Mouse (Mus musculus) G1E (cell line): ENCODE data around the gene 4930451I11Rik. TPM values are rescaled to one million over a fixed set of nuclear protein-coding genes. Genes with fewer than 3 reads are reported as not detected.

Source experiments
- ATAC-seq: 2 replicates; pipeline ENCODE4 v1.8.0; 2016; ENCODE audit warnings: mild to moderate bottlenecking; ENCODE audit not compliant: insufficient number of reproducible peaks, poor library complexity, low FRiP score, severe bottlenecking; ENCODE audit errors: extremely low read depth
- DNase-seq: peaks from one replicate; pipeline ENCODE4 v3.0.0; 2012; ENCODE audit warnings: low spot score
- H3K27me3 ChIP-seq: 2 replicates; pipeline ENCODE4 v1.6.1; 2012; ENCODE audit warnings: mild to moderate bottlenecking, low read length, inconsistent platforms; ENCODE audit not compliant: insufficient read depth
- H3K36me3 ChIP-seq: replicated peaks from 2 replicates; pipeline ENCODE3; 2012; ENCODE audit warnings: mild to moderate bottlenecking, inconsistent platforms
- H3K4me1 ChIP-seq: 2 replicates; pipeline ENCODE4 v1.6.1; 2012; ENCODE audit warnings: low read depth, low read length, inconsistent platforms, mixed read lengths; ENCODE audit not compliant: insufficient read depth
- H3K4me3 ChIP-seq: 2 replicates; pipeline ENCODE4 v1.5.1; 2012; ENCODE audit warnings: low read depth, mild to moderate bottlenecking, inconsistent platforms, low read length, moderate library complexity, mixed read lengths
- H3K9me3 ChIP-seq: replicated peaks from 2 replicates; pipeline ENCODE4 v1.6.1; 2012; ENCODE audit warnings: inconsistent platforms
- CTCF ChIP-seq: IDR thresholded peaks from 2 replicates; pipeline ENCODE4 v1.5.1; 2012; ENCODE audit warnings: low read depth, low read length, inconsistent platforms, mixed read lengths
- GATA1 ChIP-seq: IDR thresholded peaks from 2 replicates; pipeline ENCODE4 v1.6.1; 2012; ENCODE audit warnings: borderline replicate concordance, low read length, inconsistent platforms, mixed read lengths
- GATA2 ChIP-seq: IDR thresholded peaks from 2 replicates; pipeline ENCODE4 v1.6.1; 2012; ENCODE audit warnings: low read depth, low read length, inconsistent platforms, borderline replicate concordance
- POLR2AphosphoS5 ChIP-seq: IDR thresholded peaks from 2 replicates; pipeline ENCODE4 v1.6.1; 2012; ENCODE audit warnings: low read depth, low read length, inconsistent platforms; ENCODE audit not compliant: insufficient replicate concordance
- TAL1 ChIP-seq: conservative IDR thresholded peaks from 2 replicates; pipeline ENCODE4 v1.6.1; 2012; ENCODE audit warnings: low read depth, low read length, inconsistent platforms, mixed read lengths
- polyA plus RNA-seq: library from polyadenylated mRNA; stranded (reverse); fragments of >175 nt; gene quantifications from 2 replicates; pipeline ENCODE4 v1.2.3, GENCODE M21; 2012
- total RNA-seq, 2 experiments: library from RNA; stranded (forward) in 1 of 2; stranded (reverse) in 1 of 2; fragments of 200-1000 nt in 1 of 2; fragments of >200 nt in 1 of 2; fragmentation: Nextera tagmentation in 1 of 2; gene quantifications; 2 replicates each; pipeline ENCODE4 v1.2.3; 2014 to 2017

The 4930451I11Rik gene
- total and polyA plus RNA-seq, 3 experiments: not detected

DNA sequence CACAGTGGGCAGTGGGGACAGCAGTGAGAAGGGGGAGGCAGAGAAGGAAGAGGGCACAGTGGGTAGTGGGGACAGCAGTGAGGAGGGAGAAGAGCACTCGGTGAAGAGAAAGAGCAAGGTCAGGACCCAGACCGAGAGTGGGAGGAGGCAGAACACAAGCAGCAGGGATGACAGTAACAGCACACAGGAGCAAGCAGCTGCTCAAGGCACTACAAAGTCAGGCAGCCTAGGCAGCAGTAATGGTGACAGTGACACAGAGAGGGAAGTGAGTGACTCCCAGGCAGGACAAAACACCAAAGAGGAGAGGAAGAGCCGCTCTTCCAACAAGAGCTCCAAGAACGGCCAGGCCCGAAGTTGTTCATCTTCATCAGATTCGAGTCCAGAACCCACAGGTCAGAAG lies 32.4 kb upstream of the 4930451I11Rik start:
- no peak for TF ChIP-seq GATA2
- TF ChIP-seq POLR2AphosphoS5: no peak
- TF ChIP-seq TAL1: no peak
- TF ChIP-seq CTCF: no peak
- TF ChIP-seq GATA1: no peak
- peak overlapping the region; percentile 75; the same call in 1 of the 2 replicates for H3K4me3 ChIP-seq
- 0 out of 2 replicates have a peak, but pooled peaks cover 3% of the 10 kb centered on the region for H3K9me3 ChIP-seq
- peaks cover 84% of the 10 kb centered on the region for H3K36me3 ChIP-seq
- H3K27me3 ChIP-seq: no peaks in the 10 kb centered on the region
- DNase-seq: no peak
- peaks cover 65% of the 10 kb centered on the region for H3K4me1 ChIP-seq
- ATAC-seq: no peak

DNA sequence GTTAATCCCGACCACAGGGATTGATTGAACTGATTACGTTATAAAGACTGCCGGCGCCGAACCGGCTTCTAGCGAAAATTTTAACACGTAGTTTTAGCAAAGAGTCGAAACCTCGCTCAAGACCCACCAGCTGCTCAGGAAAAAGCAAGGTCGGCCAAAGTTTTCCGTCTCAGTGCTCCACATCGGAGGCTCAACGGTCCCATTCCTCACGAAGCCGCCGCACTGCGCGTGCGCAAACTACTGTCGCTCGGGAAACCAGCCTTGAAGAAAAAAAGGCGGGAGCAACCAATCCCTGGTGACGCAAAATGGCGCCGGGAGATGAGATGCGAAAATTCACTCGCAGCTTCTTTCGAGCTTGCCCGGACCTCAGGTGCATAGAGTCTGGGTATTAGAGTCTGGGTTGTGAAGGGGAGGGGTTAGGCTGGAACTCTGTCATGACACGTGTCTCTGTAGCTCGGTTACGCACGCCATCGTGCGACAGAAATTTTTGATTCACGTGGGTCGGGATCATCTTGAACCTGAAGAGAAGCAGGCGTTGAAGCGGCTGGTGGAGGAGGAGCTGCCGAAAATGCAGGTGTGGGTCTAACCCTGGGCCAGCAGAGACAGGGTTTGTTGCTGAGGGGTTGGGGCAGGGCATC lies 30.8 kb upstream of the 4930451I11Rik start, which contains the start of gene Ino80e:
TSS of gene Ino80e (minus strand) at position 231 of the 638 bp plus-strand sequence.
- peaks cover 84% of the 10 kb centered on the region for H3K36me3 ChIP-seq
- peak; percentile 84 for DNase-seq
- H3K27me3 ChIP-seq: no peaks in the 10 kb centered on the region
- peaks cover 75% of the 10 kb centered on the region for H3K4me1 ChIP-seq
- 0 out of 2 replicates have a peak, but pooled peaks cover 3% of the 10 kb centered on the region for H3K9me3 ChIP-seq
- H3K4me3 ChIP-seq: peak within 1 kb of the TSS; percentile 75
- peak; percentile 17; the same call in 1 of the 2 replicates for ATAC-seq
- TF ChIP-seq TAL1: no peak
- no peak for TF ChIP-seq CTCF
- no peak for TF ChIP-seq GATA2
- no peak for TF ChIP-seq GATA1
- no peak; the same call in 1 of the 2 replicates for TF ChIP-seq POLR2AphosphoS5

DNA sequence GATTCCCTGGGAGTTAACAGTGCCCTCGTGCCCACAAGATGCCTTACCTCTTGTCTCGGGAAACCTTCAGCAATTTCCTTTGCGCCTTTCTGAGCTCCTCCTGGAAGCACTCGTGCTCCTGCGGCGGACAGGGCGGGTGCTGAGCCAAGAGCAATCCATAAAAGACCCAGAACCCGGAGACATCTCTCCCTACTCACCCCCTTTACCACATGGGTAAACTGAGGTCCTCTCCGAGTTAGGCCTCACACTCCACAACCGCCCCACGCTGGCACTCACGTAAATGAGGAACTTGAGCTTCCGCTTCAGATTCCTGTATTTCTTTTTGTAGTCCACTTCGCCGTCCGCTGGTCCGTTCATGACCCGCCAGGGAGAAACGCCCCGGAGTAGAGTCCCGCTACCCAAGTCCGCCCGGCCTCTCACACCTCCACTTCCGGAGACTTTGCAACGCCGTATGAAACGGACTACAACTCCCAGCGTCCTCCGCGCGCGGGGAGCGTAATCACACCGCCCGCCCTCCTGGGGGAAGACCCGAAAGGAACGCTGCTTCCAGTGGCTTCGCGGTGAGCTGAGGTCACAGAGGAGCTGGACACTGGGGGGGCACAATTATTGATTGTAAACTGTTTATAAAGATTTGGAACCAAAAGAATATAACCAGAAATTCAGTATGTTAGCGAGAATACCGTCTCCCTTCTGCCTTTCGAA lies 30.1 kb upstream of the 4930451I11Rik start, which contains the start of gene Hirip3:
TSS of gene Hirip3 (plus strand) at position 544 of the 702 bp plus-strand sequence.
- Histone ChIP-seq H3K4me3 (peak within 1 kb of the TSS; percentile 75), H3K27me3 (no peaks in the 10 kb centered on the region), H3K9me3 (0 out of 2 replicates have a peak, but pooled peaks cover 3% of the 10 kb centered on the region), H3K36me3 (peaks cover 84% of the 10 kb centered on the region), H3K4me1 (peaks cover 82% of the 10 kb centered on the region)
- peak; percentile 93 for DNase-seq
- TF ChIP-seq GATA1 (no peak), TAL1 (no peak), GATA2 (no peak), POLR2AphosphoS5 (no peak), CTCF (no peak)
- peak; percentile 81 for ATAC-seq

DNA sequence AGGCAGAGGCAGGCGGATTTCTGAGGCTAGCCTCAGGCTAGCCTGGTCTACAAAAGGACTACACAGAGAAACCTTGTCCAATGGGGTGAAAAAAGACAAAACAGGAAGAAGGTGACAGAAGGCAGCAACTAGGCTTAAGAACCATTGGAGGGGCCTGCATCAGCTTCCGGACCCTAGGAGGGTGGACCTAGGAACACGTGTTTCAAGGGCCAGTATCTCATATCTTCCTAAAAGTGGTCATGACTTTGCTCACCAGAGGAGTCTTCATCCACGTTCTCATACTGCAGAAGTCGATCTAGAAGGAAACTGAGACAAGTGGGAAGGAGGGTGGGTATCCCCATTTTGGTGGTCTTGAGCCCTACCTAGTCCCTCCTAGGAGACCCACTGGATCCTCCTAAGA lies 29.5 kb upstream of the 4930451I11Rik start:
- Histone ChIP-seq H3K27me3 (no peaks in the 10 kb centered on the region), H3K4me3 (peak overlapping the region; percentile 75), H3K36me3 (peaks cover 84% of the 10 kb centered on the region), H3K9me3 (0 out of 2 replicates have a peak, but pooled peaks cover 3% of the 10 kb centered on the region), H3K4me1 (peaks cover 83% of the 10 kb centered on the region)
- TF ChIP-seq CTCF: no peak
- TF ChIP-seq GATA2: no peak
- no peak for TF ChIP-seq GATA1
- TF ChIP-seq POLR2AphosphoS5: no peak
- TF ChIP-seq TAL1: no peak
- DNase-seq (no peak), ATAC-seq (no peak)

DNA sequence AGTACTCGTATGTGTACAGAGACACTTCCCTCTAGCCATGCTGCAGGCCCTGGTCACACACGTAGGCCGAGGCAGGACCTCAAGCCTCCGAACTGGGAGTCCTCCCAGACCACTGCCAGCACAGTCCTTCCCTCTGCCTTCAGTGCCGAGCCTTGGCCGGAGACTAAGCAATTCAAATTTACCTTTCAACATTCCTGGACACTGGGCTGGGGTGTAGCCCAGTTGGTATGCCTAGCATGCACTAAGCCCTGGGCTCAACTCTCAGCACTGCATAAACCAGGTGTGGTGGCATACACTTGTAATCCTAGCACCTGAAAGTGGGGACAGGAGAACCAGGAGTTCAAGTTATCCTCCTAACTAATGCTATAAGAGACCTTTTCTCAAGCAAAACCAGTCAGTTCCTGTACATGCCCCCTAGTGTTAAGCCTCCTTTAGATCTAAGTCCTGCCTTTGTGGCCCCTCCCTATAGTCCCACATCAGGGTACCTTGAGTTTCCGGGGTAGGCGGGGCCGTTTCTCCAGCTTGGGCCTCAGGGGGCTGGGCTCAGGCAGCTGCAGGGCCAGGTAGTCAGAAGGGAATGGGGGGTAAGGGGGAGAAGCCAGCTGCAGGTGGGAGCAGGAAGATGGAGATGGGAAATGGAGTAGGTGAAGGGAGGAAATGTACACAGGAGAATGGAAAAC lies 25.4 kb upstream of the 4930451I11Rik start:
- Histone ChIP-seq H3K4me3 (peak overlapping the region; percentile 36; the same call in 1 of the 2 replicates), H3K36me3 (peaks cover 93% of the 10 kb centered on the region), H3K9me3 (no peaks in the 10 kb centered on the region), H3K4me1 (peaks cover 83% of the 10 kb centered on the region), H3K27me3 (no peaks in the 10 kb centered on the region)
- no peak for ATAC-seq
- DNase-seq: no peak
- no peak for TF ChIP-seq GATA1
- TF ChIP-seq CTCF: no peak
- TF ChIP-seq TAL1: no peak
- TF ChIP-seq POLR2AphosphoS5: no peak
- no peak for TF ChIP-seq GATA2

DNA sequence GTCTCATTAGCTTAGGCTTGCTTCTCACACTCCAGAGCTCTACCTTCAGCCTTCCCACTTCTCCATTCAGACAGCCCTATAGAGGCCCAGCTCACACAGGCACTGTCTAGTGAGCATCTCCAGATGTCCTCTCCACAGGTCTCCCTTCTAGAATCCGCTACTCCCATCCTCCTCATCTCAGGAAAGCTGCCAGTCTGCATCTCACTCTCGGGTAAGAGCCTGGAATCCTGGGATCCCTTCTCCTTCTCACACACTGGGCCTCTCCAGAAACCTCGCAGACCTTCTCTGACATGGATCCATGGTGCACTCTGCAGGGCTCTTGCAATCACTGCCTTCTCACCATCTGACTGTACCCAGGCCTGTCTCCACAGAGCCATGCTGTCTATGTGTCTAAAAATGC lies 24.2 kb upstream of the 4930451I11Rik start:
- TF ChIP-seq GATA2 (no peak), GATA1 (no peak), CTCF (no peak), TAL1 (no peak), POLR2AphosphoS5 (no peak)

More for the DNA sequence above, 24.2 kb upstream of the 4930451I11Rik start:
- no peak for DNase-seq
- Histone ChIP-seq H3K4me3 (no peak overlapping the region), H3K9me3 (no peaks in the 10 kb centered on the region), H3K36me3 (peaks cover 100% of the 10 kb centered on the region), H3K4me1 (peaks cover 76% of the 10 kb centered on the region), H3K27me3 (no peaks in the 10 kb centered on the region)
- no peak for ATAC-seq
